Mouse (Mus musculus) stomach, embryonic 16.5 days (tissue): ENCODE data around the gene Gramd2. TPM values are rescaled to one million over a fixed set of nuclear protein-coding genes. Genes with fewer than 3 reads are reported as not detected.

Source experiments
- ATAC-seq: fragments of 200-750 bp; cut with Nextera tagmentation; 2 replicates; pipeline ENCODE4 v1.8.0; 2017; ENCODE audit warnings: moderate number of reproducible peaks, moderate TSS enrichment; ENCODE audit not compliant: insufficient read depth, low FRiP score
- H3K27ac ChIP-seq: fragments of 300-500 bp; sonication (generic); 2 replicates; pipeline ENCODE4 v1.5.1; 2014; ENCODE audit warnings: low read length
- H3K27me3 ChIP-seq: fragments of 300-500 bp; sonication (generic); 2 replicates; pipeline ENCODE4 v1.6.1; 2014; ENCODE audit warnings: low read length, control low read depth, mixed read lengths; ENCODE audit not compliant: control insufficient read depth, insufficient read depth
- H3K36me3 ChIP-seq: fragments of 300-500 bp; sonication (generic); 2 replicates; pipeline ENCODE4 v1.6.1; 2014; ENCODE audit warnings: low read length; ENCODE audit not compliant: control insufficient read depth, insufficient read depth
- H3K4me1 ChIP-seq: fragments of 300-500 bp; sonication (generic); 2 replicates; pipeline ENCODE4 v1.6.1; 2014; ENCODE audit warnings: low read length, control low read depth, mixed read lengths; ENCODE audit not compliant: control insufficient read depth, insufficient read depth
- H3K4me2 ChIP-seq: fragments of 300-500 bp; sonication (generic); 2 replicates; pipeline ENCODE4 v1.6.1; 2014; ENCODE audit warnings: low read depth, low read length, mixed read lengths
- H3K4me3 ChIP-seq: fragments of 300-500 bp; sonication (generic); replicated peaks from 2 replicates; pipeline ENCODE4 v1.5.1; 2014; ENCODE audit warnings: mild to moderate bottlenecking, low read length
- H3K9ac ChIP-seq: fragments of 300-500 bp; sonication (generic); 2 replicates; pipeline ENCODE4 v1.6.1; 2014; ENCODE audit warnings: low read length
- H3K9me3 ChIP-seq: fragments of 300-500 bp; sonication (generic); replicated peaks from 2 replicates; pipeline ENCODE4 v1.6.1; 2016; ENCODE audit warnings: low read length, control low read depth; ENCODE audit not compliant: control insufficient read depth
- WGBS: fragments of 180-500 bp; shearing (Covaris S2); extraction: QIAGEN DNeasy Blood & Tissue Kit; methylation state at CpG from one replicate; pipeline ENCODE4 v1.1.7; 2014; 5-methylcytosine and 5-hydroxymethylcytosine counted together
- polyA plus RNA-seq: library from polyadenylated mRNA; unstranded; fragments of >200 nt; fragmentation: Nextera tagmentation; extraction: Ambion mirVana; gene quantifications from 2 replicates; pipeline ENCODE4 v1.2.1, GENCODE M21; 2015

Gramd2 gene
- polyA plus RNA-seq = 2.2 and 3.6 TPM in 2 replicates

DNA sequence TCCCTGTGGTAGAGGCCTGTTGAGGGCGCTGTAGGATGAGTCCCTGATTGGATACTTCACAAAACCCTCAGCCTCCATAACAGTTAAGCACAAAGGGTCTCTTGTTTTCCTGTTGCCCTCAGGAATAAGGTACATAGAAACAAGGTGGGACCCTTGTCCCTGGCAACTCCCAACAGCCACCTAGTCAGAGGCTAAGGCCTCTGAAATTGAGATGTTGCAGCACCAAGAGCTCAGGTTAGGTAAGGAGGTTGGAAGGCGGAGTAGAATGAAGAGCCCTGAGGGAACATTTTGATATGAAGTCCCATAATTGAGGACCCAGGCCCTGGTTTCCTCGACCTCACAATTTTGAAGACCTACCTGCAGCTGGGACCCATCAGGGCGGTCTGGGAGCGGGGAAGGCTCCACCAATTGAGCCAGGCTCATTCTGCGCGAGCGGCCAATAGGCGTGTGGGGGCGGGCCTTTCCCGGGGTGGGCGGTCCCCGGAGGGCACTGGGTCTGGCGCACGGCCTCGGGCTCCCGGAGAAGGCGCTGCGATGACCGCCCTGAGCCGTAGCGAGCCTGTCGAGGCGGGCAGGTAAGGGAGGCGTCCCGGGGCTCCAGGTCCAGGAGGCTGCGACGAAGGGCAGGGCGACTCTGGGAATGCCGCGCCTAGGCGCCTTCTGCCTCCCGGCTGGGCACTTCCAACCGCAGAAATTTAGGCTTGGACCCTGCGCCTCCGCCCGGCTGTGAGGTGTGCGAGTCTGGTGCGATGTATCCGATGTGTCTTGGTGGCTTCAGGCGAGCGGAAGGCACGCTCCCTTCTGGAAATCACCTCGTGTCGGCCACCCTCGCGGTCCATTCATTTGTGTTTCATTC lies at the start of gene Gramd2:
Gramd2 (plus strand) TSS at position 467 of the 856 bp plus-strand sequence.
- H3K27me3 ChIP-seq = no peaks in the 10 kb centered on the region; the same call in 1 of the 2 replicates
- 2% methylated on average over 47 of the region's 47 CpGs for WGBS
- H3K27ac ChIP-seq = peak within 1 kb of the TSS; percentile 72
- H3K9ac ChIP-seq = peak within 1 kb of the TSS; percentile 61
- peak within 1 kb of the TSS; percentile 75 for H3K4me2 ChIP-seq
- no peaks in the 10 kb centered on the region for H3K9me3 ChIP-seq
- peak; percentile 92 for ATAC-seq
- peaks cover 9% of the 10 kb centered on the region for H3K4me1 ChIP-seq
- H3K36me3 ChIP-seq = 0 out of 2 replicates have a peak, but pooled peaks cover 6% of the 10 kb centered on the region
- H3K4me3 ChIP-seq = peak within 1 kb of the TSS; percentile 51

- WGBS = 87% methylated on average over 1 of the region's 1 CpGs
- Histone ChIP-seq H3K4me3 (no peak overlapping the region), H3K9me3 (no peaks in the 10 kb centered on the region), H3K27ac (no peak overlapping the region), H3K9ac (no peak overlapping the region), H3K36me3 (0 out of 2 replicates have a peak, but pooled peaks cover 5% of the 10 kb centered on the region), H3K4me2 (no peak overlapping the region), H3K27me3 (no peaks in the 10 kb centered on the region), H3K4me1 (no peaks in the 10 kb centered on the region)
- no peak for ATAC-seq
Measured at GRCm38 (mm10) chr9:59638372-59638771, 41.6 kb upstream of the Gramd2 start.

DNA sequence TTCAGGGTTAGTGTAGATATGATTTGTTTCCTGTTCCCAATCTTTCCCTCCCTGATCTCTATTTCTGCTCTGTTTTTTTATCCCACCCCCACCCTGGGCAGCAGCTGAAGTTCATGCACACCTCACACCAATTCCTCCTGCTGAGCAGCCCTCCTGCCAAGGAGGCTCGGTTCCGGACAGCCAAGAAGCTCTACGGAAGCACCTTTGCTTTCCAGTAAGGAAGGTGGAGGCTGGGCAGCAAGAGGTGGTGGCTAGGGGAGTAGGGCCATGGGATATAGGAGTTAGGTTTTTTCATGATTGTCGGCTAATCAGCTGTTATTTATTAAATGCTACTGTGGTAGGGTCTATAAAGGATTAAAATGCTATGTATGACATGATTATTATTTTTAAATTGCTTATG lies 40.0 kb upstream of the Gramd2 start:
- no peak overlapping the region for H3K4me3 ChIP-seq
- ATAC-seq = no peak
- WGBS = 93% methylated on average over 4 of the region's 4 CpGs

GRCm38 (mm10) chr9:59641320-59641719 lies 38.6 kb upstream of the Gramd2 start:
- Histone ChIP-seq H3K4me2 (no peak overlapping the region), H3K4me1 (no peaks in the 10 kb centered on the region), H3K9ac (no peak overlapping the region), H3K27ac (no peak overlapping the region), H3K9me3 (no peaks in the 10 kb centered on the region), H3K27me3 (no peaks in the 10 kb centered on the region), H3K36me3 (no peaks in the 10 kb centered on the region), H3K4me3 (no peak overlapping the region)
- 0 out of 2 replicates have a peak, but pooled peaks have one; percentile 37 for ATAC-seq
- 67% methylated on average over 2 of the region's 2 CpGs for WGBS

More for the DNA sequence above, 40.0 kb upstream of the Gramd2 start:
- Histone ChIP-seq H3K9ac (no peak overlapping the region), H3K27me3 (no peaks in the 10 kb centered on the region), H3K4me1 (no peaks in the 10 kb centered on the region), H3K36me3 (0 out of 2 replicates have a peak, but pooled peaks cover 2% of the 10 kb centered on the region), H3K9me3 (no peaks in the 10 kb centered on the region), H3K4me2 (no peak overlapping the region), H3K27ac (no peak overlapping the region)

DNA sequence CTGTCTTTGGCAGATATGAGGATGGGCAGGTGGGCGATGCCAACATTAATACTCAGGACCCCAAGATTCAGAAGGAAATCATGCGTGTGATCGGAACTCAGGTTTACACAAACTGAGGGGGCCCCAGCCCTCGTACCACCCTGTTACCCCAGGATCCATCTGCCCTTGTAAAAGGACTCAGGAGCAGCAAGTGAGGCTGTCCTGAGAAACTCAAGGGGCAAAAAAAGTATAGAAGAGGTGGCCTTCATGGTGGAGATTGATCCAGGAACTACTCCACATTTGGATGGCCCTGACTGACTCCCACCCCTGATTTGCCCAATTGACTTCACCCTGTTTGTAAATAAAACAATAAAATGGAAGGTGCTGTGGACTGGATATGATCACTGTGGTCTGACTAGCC lies 30.0 kb upstream of the Gramd2 start:
- Histone ChIP-seq H3K4me3 (no peak overlapping the region), H3K9ac (no peak overlapping the region), H3K4me1 (0 out of 2 replicates have a peak, but pooled peaks cover under 1% of the 10 kb centered on the region), H3K27ac (no peak overlapping the region), H3K36me3 (peaks cover 20% of the 10 kb centered on the region; the same call in 1 of the 2 replicates), H3K9me3 (no peaks in the 10 kb centered on the region), H3K27me3 (no peaks in the 10 kb centered on the region), H3K4me2 (no peak overlapping the region)
- ATAC-seq = no peak
- WGBS = 98% methylated on average over 4 of the region's 4 CpGs

GRCm38 (mm10) chr9:59653371-59653770 lies 26.6 kb upstream of the Gramd2 start:
- ATAC-seq = no peak
- no peak overlapping the region for H3K4me3 ChIP-seq
- H3K4me1 ChIP-seq = peaks cover 9% of the 10 kb centered on the region
- H3K9ac ChIP-seq = no peak overlapping the region
- 22% methylated on average over 3 of the region's 3 CpGs for WGBS
- no peaks in the 10 kb centered on the region for H3K9me3 ChIP-seq
- H3K27me3 ChIP-seq = no peaks in the 10 kb centered on the region
- H3K4me2 ChIP-seq = no peak overlapping the region
- no peak overlapping the region; the same call in 1 of the 2 replicates for H3K27ac ChIP-seq
- peaks cover 20% of the 10 kb centered on the region; the same call in 1 of the 2 replicates for H3K36me3 ChIP-seq

GRCm38 (mm10) chr9:59654450-59654983 lies 25.4 kb upstream of the Gramd2 start:
- Histone ChIP-seq H3K4me3 (no peak overlapping the region), H3K9ac (no peak overlapping the region), H3K4me1 (peaks cover 19% of the 10 kb centered on the region), H3K4me2 (no peak overlapping the region), H3K27me3 (no peaks in the 10 kb centered on the region), H3K36me3 (peaks cover 9% of the 10 kb centered on the region; the same call in 1 of the 2 replicates), H3K27ac (no peak overlapping the region), H3K9me3 (no peaks in the 10 kb centered on the region)
- 74% methylated on average over 2 of the region's 2 CpGs for WGBS
- no peak for ATAC-seq

- Histone ChIP-seq H3K27me3 (no peaks in the 10 kb centered on the region), H3K4me1 (peaks cover 35% of the 10 kb centered on the region), H3K4me2 (peak within 1 kb of the TSS; percentile 57), H3K9me3 (no peaks in the 10 kb centered on the region), H3K4me3 (peak within 1 kb of the TSS; percentile 93), H3K27ac (peak within 1 kb of the TSS; percentile 96), H3K36me3 (0 out of 2 replicates have a peak, but pooled peaks cover 3% of the 10 kb centered on the region), H3K9ac (peak within 1 kb of the TSS; percentile 87)
- under 1% methylated on average over 45 of the region's 46 CpGs for WGBS
- peak; percentile 93 for ATAC-seq
Measured at GRCm38 (mm10) chr9:59655958-59656634, 23.8 kb upstream of the Gramd2 start, which contains the start of gene Pkm. Pkm (plus strand) TSS chr9:59656368.
